In the genomic region with DNA sequence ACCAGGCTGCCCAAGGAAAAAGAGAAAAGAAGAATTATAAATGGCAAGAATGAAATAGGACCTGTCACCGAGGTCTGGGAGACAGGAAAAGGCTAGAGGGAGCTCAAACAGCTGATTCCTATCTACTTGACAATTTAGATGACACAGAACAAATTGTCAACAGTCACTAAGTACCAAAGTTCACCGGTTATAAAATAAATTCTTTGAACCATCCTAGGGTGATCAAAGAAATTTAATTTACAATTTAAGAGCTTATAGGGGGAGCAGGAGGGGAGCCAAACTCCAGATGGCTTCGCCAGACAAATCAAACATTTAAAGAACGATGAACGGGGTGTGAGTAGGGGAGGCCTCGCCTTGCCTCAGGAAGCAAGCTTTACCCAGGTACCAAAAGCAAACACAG, we compare ENCODE assay signal across 30 mouse cellular contexts. TPM values are rescaled to one million over a fixed set of nuclear protein-coding genes. Genes with fewer than 3 reads are reported as not detected.
A peak's percentile ranks its signal among the peaks of the same experiment; 100 is the strongest.
DNase-seq lines count a peak whose midpoint lies in the region; ATAC-seq and TF ChIP-seq lines count a peak whose summit lies in the region.
"Had no signal": no experiment of that assay in that cellular context is flagged by ENCODE, and none has a peak within 500 bp of the region (broad histone marks: within the 10 kb centered on the region; RNA-seq: fewer than 3 reads in every experiment).

No protein-coding gene starts in this region.

- DNase-seq in kidney, adult 18-20 months, result no peak
- peak; percentile 81 for DNase-seq in kidney, postnatal 0 days (ENCODE audit: low spot score)
- DNase-seq in kidney, adult 11 months, result no peak
- DNase-seq in lung, embryonic 14.5 days, result peak; percentile 13
- DNase-seq in lung, postnatal 25 days (ENCODE audit: low spot score), result no peak
- no peak for DNase-seq in stomach, postnatal 0 days (ENCODE audit: low spot score)
- DNase-seq: adrenal gland, postnatal 10 days; adrenal gland, postnatal 36 days; B cell, adult 2 months; cerebellum, adult 18-20 months; cerebellum, adult 9-10 months; cerebellum, postnatal 14 days; gastrocnemius, postnatal 25 days; heart, adult 18-20 months; heart, postnatal 10 days; heart, postnatal 36 days had no signal

- no peak overlapping the region for H3K4me3 ChIP-seq in kidney, embryonic 14.5 days (ENCODE audit: low read length)
- H3K4me3 ChIP-seq in kidney, postnatal 0 days (replicated peaks; ENCODE audit: low read depth, low read length), result no peak overlapping the region
- H3K4me3 ChIP-seq in lung, embryonic 14.5 days (ENCODE audit: low read depth, low read length), result no peak overlapping the region
- H3K4me3 ChIP-seq in stomach, embryonic 14.5 days (ENCODE audit: low read depth, low read length), result no peak overlapping the region
- no peak overlapping the region for H3K4me3 ChIP-seq in stomach, postnatal 0 days (ENCODE audit: low read depth, low read length)
- H3K4me3 ChIP-seq: embryonic facial prominence, embryonic 10.5 days; embryonic facial prominence, embryonic 13.5 days; erythroblast, embryonic 14.5 days; forebrain, embryonic 12.5 days; forebrain, embryonic 15.5 days; heart, embryonic 12.5 days; heart, embryonic 15.5 days; hindbrain, embryonic 10.5 days; hindbrain, embryonic 13.5 days had no signal

- TF ChIP-seq EP300 in stomach, postnatal 0 days (optimal IDR thresholded peaks at IDR 0.05), result no peak

- H3K27ac ChIP-seq in kidney, embryonic 14.5 days (ENCODE audit: low read depth, low read length), result no peak overlapping the region
- H3K27ac ChIP-seq in kidney, postnatal 0 days, result no peak overlapping the region
- peak overlapping the region; percentile 40; the same call in 1 of the 2 replicates for H3K27ac ChIP-seq in lung, embryonic 14.5 days (ENCODE audit: low read depth)
- H3K27ac ChIP-seq in stomach, embryonic 14.5 days (ENCODE audit: low read length), result no peak overlapping the region
- no peak overlapping the region for H3K27ac ChIP-seq in stomach, postnatal 0 days (replicated peaks)
- H3K27ac ChIP-seq: embryonic facial prominence, embryonic 10.5 days; embryonic facial prominence, embryonic 13.5 days; forebrain, embryonic 12.5 days; forebrain, embryonic 15.5 days; heart, embryonic 15.5 days; hindbrain, embryonic 10.5 days; hindbrain, embryonic 13.5 days had no signal

- no peak overlapping the region for H3K4me2 ChIP-seq in kidney, embryonic 14.5 days (replicated peaks; ENCODE audit: low read depth, low read length)
- H3K4me2 ChIP-seq in kidney, postnatal 0 days (ENCODE audit: low read length), result no peak overlapping the region
- no peak overlapping the region for H3K4me2 ChIP-seq in lung, embryonic 14.5 days
- no peak overlapping the region for H3K4me2 ChIP-seq in stomach, embryonic 14.5 days (replicated peaks; ENCODE audit: low read depth, low read length)
- no peak overlapping the region for H3K4me2 ChIP-seq in stomach, postnatal 0 days (replicated peaks; ENCODE audit: low read depth)
- H3K4me2 ChIP-seq: embryonic facial prominence, embryonic 13.5 days; forebrain, embryonic 12.5 days; forebrain, embryonic 15.5 days; heart, embryonic 12.5 days; heart, embryonic 15.5 days; hindbrain, embryonic 13.5 days had no signal

- H3K9me3 ChIP-seq in kidney, embryonic 14.5 days (ENCODE audit: control insufficient read depth, low read length), result no peaks in the 10 kb centered on the region
- no peaks in the 10 kb centered on the region for H3K9me3 ChIP-seq in kidney, postnatal 0 days (replicated peaks; ENCODE audit: low read length)
- H3K9me3 ChIP-seq in lung, embryonic 14.5 days (ENCODE audit: low read depth, low read length), result no peaks in the 10 kb centered on the region
- H3K9me3 ChIP-seq in stomach, embryonic 14.5 days (ENCODE audit: control insufficient read depth, low read depth, low read length), result no peaks in the 10 kb centered on the region
- H3K9me3 ChIP-seq in stomach, postnatal 0 days (ENCODE audit: control insufficient read depth, low read length), result no peaks in the 10 kb centered on the region
- H3K9me3 ChIP-seq: embryonic facial prominence, embryonic 10.5 days; embryonic facial prominence, embryonic 13.5 days; forebrain, embryonic 12.5 days; forebrain, embryonic 15.5 days; heart, embryonic 12.5 days; heart, embryonic 15.5 days; hindbrain, embryonic 10.5 days; hindbrain, embryonic 13.5 days had no signal

- no peak for TF ChIP-seq CTCF in kidney, postnatal 0 days (IDR thresholded peaks at IDR 0.05; ENCODE audit: low read depth)
- no peak for TF ChIP-seq CTCF in lung, embryonic 14.5 days (IDR thresholded peaks at IDR 0.05; ENCODE audit: low read depth)
- TF ChIP-seq CTCF in stomach, postnatal 0 days (IDR thresholded peaks at IDR 0.05; ENCODE audit: low read depth), result no peak

- H3K36me3 ChIP-seq in kidney, embryonic 14.5 days (ENCODE audit: control insufficient read depth, insufficient read depth, low read length), result no peaks in the 10 kb centered on the region
- H3K36me3 ChIP-seq in kidney, postnatal 0 days (ENCODE audit: insufficient read depth, low read length), result no peaks in the 10 kb centered on the region
- no peaks in the 10 kb centered on the region for H3K36me3 ChIP-seq in lung, embryonic 14.5 days (ENCODE audit: insufficient read depth)
- H3K36me3 ChIP-seq in stomach, embryonic 14.5 days (ENCODE audit: control insufficient read depth, insufficient read depth, low read length), result no peaks in the 10 kb centered on the region
- H3K36me3 ChIP-seq in stomach, postnatal 0 days (ENCODE audit: control insufficient read depth, insufficient read depth, low read length), result no peaks in the 10 kb centered on the region
- H3K36me3 ChIP-seq: embryonic facial prominence, embryonic 10.5 days; embryonic facial prominence, embryonic 13.5 days; forebrain, embryonic 12.5 days; forebrain, embryonic 15.5 days; G1E; heart, embryonic 12.5 days; heart, embryonic 15.5 days; hindbrain, embryonic 10.5 days; hindbrain, embryonic 13.5 days had no signal

- WGBS in kidney, embryonic 14.5 days, result 11% methylated on average over 6 of the region's 6 CpGs
- WGBS in kidney, postnatal 0 days, result 14% methylated on average over 6 of the region's 6 CpGs
- 16% methylated on average over 6 of the region's 6 CpGs for WGBS in lung, embryonic 14.5 days
- 15% methylated on average over 6 of the region's 6 CpGs for WGBS in stomach, embryonic 14.5 days
- 13% methylated on average over 6 of the region's 6 CpGs for WGBS in stomach, postnatal 0 days

- H3K4me1 ChIP-seq in kidney, embryonic 14.5 days (ENCODE audit: control insufficient read depth, insufficient read depth, low read length), result no peaks in the 10 kb centered on the region
- H3K4me1 ChIP-seq in kidney, postnatal 0 days (replicated peaks; ENCODE audit: insufficient read depth, low read length), result no peaks in the 10 kb centered on the region
- H3K4me1 ChIP-seq in lung, embryonic 14.5 days (ENCODE audit: insufficient read depth), result no peaks in the 10 kb centered on the region
- H3K4me1 ChIP-seq in stomach, embryonic 14.5 days (ENCODE audit: control insufficient read depth, insufficient read depth, low read length), result no peaks in the 10 kb centered on the region
- H3K4me1 ChIP-seq in stomach, postnatal 0 days (replicated peaks; ENCODE audit: control insufficient read depth, insufficient read depth), result no peaks in the 10 kb centered on the region
- H3K4me1 ChIP-seq: embryonic facial prominence, embryonic 10.5 days; embryonic facial prominence, embryonic 13.5 days; forebrain, embryonic 12.5 days; forebrain, embryonic 15.5 days; heart, embryonic 12.5 days; heart, embryonic 15.5 days; hindbrain, embryonic 10.5 days; hindbrain, embryonic 13.5 days had no signal

- H3K27me3 ChIP-seq in kidney, embryonic 14.5 days (ENCODE audit: control insufficient read depth, insufficient read depth, low read length), result no peaks in the 10 kb centered on the region; the same call in none of the 2 replicates
- H3K27me3 ChIP-seq in kidney, postnatal 0 days (ENCODE audit: insufficient read depth, low read length), result no peaks in the 10 kb centered on the region
- H3K27me3 ChIP-seq in lung, embryonic 14.5 days (ENCODE audit: insufficient read depth, low read length), result no peaks in the 10 kb centered on the region
- no peaks in the 10 kb centered on the region for H3K27me3 ChIP-seq in stomach, embryonic 14.5 days (ENCODE audit: control insufficient read depth, insufficient read depth, low read length)
- H3K27me3 ChIP-seq in stomach, postnatal 0 days (ENCODE audit: control insufficient read depth, insufficient read depth, low read length), result no peaks in the 10 kb centered on the region
- H3K27me3 ChIP-seq: CH12.LX; embryonic facial prominence, embryonic 13.5 days; forebrain, embryonic 12.5 days; forebrain, embryonic 15.5 days; heart, embryonic 12.5 days; heart, embryonic 15.5 days; hindbrain, embryonic 13.5 days; Patski had no signal

- no peak overlapping the region for H3K9ac ChIP-seq in kidney, embryonic 14.5 days (ENCODE audit: low read depth, low read length)
- no peak overlapping the region for H3K9ac ChIP-seq in kidney, postnatal 0 days (ENCODE audit: low read depth, low read length)
- no peak overlapping the region for H3K9ac ChIP-seq in lung, embryonic 14.5 days
- H3K9ac ChIP-seq in stomach, embryonic 14.5 days (replicated peaks; ENCODE audit: low read depth, low read length), result no peak overlapping the region
- H3K9ac ChIP-seq in stomach, postnatal 0 days (ENCODE audit: low read length), result no peak overlapping the region
- H3K9ac ChIP-seq: embryonic facial prominence, embryonic 13.5 days; forebrain, embryonic 12.5 days; forebrain, embryonic 15.5 days; heart, embryonic 12.5 days; heart, embryonic 15.5 days; hindbrain, embryonic 13.5 days had no signal

- peak; percentile 69 for ATAC-seq in kidney, embryonic 14.5 days (ENCODE audit: low FRiP score, low TSS enrichment)
- no peak for ATAC-seq in kidney, postnatal 0 days (replicated peaks; ENCODE audit: low FRiP score, low read depth)
- no peak; the same call in 1 of the 2 replicates for ATAC-seq in lung, embryonic 14.5 days (ENCODE audit: insufficient read depth)
- ATAC-seq in stomach, embryonic 14.5 days (ENCODE audit: insufficient number of reproducible peaks, insufficient read depth, low FRiP score, low read depth), result 0 out of 2 replicates have a peak, but pooled peaks have one; percentile 2
- ATAC-seq in stomach, postnatal 0 days (ENCODE audit: low FRiP score, low TSS enrichment), result no peak
- ATAC-seq: forebrain, embryonic 15.5 days; Patski had no signal

RNA-seq across cellular contexts. Expression of a gene that starts 20.6 kb away (rescaled TPM):
- 0.20 and 0.34 TPM in 2 replicates for polyA plus RNA-seq in kidney, embryonic 14.5 days (2014; fragmentation: Nextera tagmentation; extraction: Ambion mirVana)
- polyA plus RNA-seq in kidney, postnatal 0 days (2015; fragmentation: Nextera tagmentation; extraction: Ambion mirVana), result 0.14 and 0.24 TPM in 2 replicates
- 2.6 and 3.3 TPM in 2 replicates for polyA plus RNA-seq in lung, embryonic 14.5 days (2014; fragmentation: Nextera tagmentation; extraction: Ambion mirVana)
- polyA plus RNA-seq in stomach, embryonic 14.5 days (2014; fragmentation: Nextera tagmentation; extraction: Ambion mirVana), result 0.11 and 0.19 TPM in 2 replicates
- 0.16 and 0.23 TPM in 2 replicates for polyA plus RNA-seq in stomach, postnatal 0 days (2015; fragmentation: Nextera tagmentation; extraction: Ambion mirVana)
- polyA plus RNA-seq: erythroblast, embryonic 14.5 days; G1E; Patski had no signal

Comparison
In these comparisons a context has a peak if more than half of its experiments do, and no peak if none do; other contexts are left out.
1. ATAC-seq: peak in kidney, embryonic 14.5 days (single experiment) and stomach, embryonic 14.5 days (single experiment); none in kidney, postnatal 0 days (single experiment), lung, embryonic 14.5 days (single experiment) and stomach, postnatal 0 days (single experiment).
2. DNase-seq: peak in kidney, postnatal 0 days (single experiment) and lung, embryonic 14.5 days (single experiment); none in kidney, adult 18-20 months (single experiment), kidney, adult 11 months (single experiment), lung, postnatal 25 days (single experiment) and stomach, postnatal 0 days (single experiment).